Mouse (Mus musculus) left cerebral cortex, postnatal 14 days (tissue): ENCODE measurements around the gene 2200002D01Rik. TPM values are rescaled to one million over a fixed set of nuclear protein-coding genes. Genes with fewer than 3 reads are reported as not detected.
"Not testable (repeated sequence)": the region's sequence is repeated elsewhere in the genome, so short reads cannot be mapped to it uniquely, and the experiment has no call there.

Experiments used
- DNase-seq, 2 experiments: peaks; one replicate each; pipeline ENCODE4 v3.0.0; 2021 to 2022; ENCODE audit warnings: low spot score in 2 of 2, mixed read lengths in 1 of 2
- intact Hi-C: fragments of 180-260 bp; cut with DNase I; formaldehyde crosslinking; loops from one replicate; pipeline ENCODE4 v1.15.1; 2025
- total RNA-seq, 2 experiments: library from RNA; stranded (reverse); gene quantifications; 2 replicates each; pipeline ENCODE4 v1.2.3; 2021

The 2200002D01Rik gene
- total RNA-seq, 2 experiments from 2014 or later = not detected

DNA sequence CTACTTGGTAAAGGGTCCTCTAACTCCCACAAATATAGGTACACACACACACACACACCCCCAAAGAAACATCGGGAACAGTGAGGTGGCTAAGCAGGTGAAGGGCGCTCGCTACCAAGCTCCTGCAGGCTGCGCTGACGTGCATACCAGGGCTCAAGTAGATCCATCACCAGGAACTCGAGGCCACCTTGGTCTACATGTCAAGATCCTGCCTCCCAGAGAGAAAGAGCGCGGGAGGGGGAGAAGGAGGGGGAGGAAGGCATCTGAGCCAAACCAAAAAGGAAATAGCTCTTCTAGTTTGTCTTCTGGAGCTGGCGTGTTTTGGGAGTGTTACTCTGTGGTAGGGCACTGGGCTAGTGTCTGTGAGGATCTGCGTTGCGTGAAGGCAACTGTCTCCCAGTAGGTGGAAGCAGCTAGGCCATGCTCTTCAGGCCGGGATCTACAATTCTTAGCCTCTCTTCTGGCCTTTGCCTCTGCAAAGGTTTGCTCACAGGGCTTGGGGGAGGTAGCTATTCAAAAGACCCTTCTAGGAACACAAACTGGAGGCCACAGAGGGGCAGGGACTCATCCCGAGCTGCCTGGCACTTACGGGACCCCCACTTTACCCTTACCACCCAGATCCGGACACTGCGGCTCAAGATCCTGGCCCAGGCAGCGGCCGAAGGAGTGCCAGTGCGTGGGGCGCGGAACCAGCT, 1.5 kb downstream of the 2200002D01Rik start:
- intact Hi-C loops = loop anchor here (2.0 kb wide), 1 partner anchor 50 kb away; no protein-coding TSS in a partner anchor
- DNase-seq = no peak

DNA sequence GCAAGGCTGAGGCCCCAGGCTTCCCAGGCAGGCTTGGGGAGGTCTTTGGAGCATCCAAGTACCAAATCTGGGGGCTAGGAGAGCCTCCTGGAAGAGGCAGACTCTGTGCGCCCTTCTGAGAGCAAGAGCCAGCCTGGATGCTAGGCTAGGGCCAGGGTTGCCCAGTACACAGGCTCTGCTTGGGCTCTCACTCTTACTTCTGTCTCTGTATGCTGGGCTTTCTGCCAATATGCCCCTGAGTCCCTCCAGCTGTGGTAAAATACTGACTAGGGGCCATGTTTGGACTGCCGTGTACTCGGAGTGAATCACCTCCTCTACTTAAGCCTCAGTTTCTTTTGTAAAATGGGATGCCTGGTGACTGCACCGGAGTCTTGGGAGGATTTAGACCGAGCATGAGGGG, 2.3 kb downstream of the 2200002D01Rik start:
- no peak for DNase-seq
- intact Hi-C loops = loop anchor here (2.0 kb wide), 1 partner anchor 51 kb away; no protein-coding TSS in a partner anchor

DNA sequence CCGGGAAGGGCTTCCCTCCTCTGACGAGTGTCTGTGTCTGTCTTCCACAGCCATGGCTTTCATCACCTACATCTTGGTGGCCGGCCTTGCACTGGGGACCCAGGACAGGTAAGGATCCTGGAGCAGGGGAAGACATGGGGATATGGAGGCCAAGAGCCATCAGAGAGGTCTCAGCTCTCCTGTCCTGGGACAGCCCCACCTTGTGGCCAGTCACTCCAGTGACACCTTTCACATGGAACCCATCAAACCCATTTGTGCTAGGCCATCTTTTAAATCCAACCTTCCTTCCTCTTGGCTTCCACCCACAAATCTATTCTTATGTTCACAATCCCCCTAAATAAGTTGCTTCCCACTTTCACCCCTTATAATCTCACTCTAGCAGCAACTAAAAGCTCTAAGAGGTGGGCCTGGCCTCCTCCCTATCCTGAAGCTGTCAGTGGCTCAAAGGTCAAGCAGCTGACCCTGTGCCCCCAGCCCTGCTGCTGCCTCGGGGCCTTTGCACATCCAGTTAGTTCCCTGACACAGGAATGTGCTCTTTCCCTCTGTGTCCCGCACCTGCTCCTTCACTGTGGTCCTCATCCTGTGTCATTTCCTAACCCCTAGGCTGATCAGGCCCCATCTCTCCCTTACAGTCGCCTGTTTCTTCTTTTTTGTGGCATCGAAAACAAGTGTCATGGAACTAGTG, 3.4 kb downstream of the 2200002D01Rik start:
- intact Hi-C loops = no loop called here
- DNase-seq = no peak

DNA sequence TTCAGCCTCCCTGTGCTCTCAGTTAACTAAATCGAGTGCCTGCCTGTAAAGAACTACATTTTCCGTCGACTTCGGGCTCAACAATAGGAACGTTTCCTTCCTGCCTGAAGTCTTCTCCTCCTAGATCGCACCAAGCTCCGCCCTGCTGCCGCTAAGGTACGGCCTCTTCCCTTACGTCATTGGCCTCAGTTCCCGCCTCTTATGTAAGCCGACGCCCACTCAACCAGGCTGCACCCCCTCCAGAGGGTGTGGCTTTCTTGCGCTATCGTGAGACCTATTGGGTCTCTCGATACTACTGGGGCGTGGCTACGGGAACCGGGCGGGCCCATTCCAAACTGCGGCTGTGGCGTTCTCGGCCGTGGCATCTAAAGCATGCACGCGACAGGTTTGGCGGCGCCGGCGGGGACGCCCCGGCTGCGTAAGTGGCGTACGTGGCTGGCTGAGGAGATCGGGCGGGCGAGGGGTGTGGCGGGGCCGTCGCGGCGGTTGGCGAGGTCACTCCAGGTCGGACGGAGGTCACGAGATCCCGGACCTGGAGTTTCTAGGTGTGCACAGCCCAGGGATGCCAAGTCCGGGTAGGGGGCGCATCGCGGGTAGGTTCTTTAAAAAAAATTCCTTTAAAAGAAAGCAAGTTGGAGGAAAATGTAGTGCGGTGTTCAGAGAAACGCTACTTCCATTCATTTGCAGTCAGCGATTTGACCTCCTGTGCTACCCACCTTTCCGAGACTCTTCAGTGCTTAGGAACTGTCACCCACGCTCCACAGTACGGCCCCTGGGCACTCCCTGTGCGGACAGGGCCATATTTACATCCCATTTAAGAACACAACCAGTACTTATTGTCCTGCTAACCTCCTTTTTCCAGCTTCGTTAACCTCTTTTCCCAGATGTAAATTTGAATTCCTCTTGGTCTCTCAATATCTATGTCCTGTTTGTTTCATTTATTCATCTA, 10.0 kb downstream of the 2200002D01Rik start, which contains the start of gene Yif1b:
Gene Yif1b, plus strand, starts transcription at position 311 of the 949 bp plus-strand sequence.
- intact Hi-C loops = loop anchor here (5.0 kb wide), 2 partner anchors 56 to 71 kb away; partner anchors contain the start of gene Psmd8

DNA sequence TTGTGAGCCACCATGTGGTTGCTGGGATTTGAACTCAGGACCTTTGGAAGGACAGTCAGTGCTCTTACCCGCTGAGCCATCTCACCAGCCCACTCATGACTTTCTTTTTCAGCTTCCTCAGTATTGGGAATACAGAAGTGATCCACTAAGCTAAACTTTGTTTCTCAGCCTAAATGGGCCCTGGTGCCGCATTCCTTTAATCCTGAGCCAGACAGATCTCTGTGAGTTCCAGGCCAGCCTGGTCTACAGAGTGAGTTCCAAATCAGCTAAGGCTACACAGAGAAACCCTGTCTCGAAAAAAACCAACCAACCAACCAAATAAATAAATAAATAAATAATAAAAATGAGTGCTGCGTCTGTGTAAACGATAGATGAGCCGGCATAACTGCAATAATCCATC, 10.7 kb downstream of the 2200002D01Rik start:
- intact Hi-C loops = loop anchor here (5.0 kb wide), 2 partner anchors 55 to 70 kb away; partner anchors contain the start of gene Psmd8
- DNase-seq = not testable (repeated sequence)

More for the DNA sequence above, 10.0 kb downstream of the 2200002D01Rik start, which contains the start of gene Yif1b:
- peak; percentile 98 to 99 for DNase-seq

DNA sequence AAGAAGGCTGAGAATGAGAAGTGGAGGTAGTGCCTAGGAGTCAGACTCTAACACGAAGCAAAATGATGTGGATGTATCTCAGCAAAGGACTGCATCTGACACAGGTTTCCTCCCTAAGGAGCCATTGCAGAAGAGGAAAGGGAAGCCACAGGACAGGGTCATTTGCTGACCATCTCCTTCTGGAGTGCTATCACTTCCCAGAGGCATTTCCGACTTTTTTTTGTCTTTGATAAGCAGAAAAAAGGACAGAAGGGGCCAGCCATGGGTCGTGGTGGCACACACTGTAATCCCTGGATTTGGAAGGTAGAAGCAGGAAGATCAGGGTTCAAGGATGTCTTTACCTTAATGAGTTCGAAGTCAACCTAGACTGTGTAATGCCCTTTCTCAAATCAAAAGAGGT, 11.7 kb downstream of the 2200002D01Rik start:
- DNase-seq = no peak
- intact Hi-C loops = loop anchor here (5.0 kb wide), 2 partner anchors 54 to 69 kb away; partner anchors contain the start of gene Psmd8

DNA sequence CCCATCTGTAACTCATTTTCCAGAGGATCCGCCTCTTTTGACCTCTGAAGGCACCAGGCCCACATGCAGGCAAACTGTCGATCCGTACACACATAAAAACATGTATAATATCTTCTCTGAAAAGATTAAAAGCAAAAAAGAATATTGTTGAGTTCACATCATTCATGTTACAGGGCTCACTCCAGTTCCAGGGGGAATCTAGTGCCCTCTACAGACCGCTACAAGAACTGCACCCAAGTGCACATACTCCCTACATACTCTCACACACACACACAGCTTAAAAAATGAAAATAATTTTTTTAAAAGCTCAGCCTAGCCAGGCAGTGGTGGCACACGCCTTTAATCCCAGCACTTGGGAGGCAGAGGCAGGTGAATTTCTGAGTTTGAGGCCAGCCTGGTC, 13.6 kb downstream of the 2200002D01Rik start:
- no peak for DNase-seq
- intact Hi-C loops = loop anchor here (5.0 kb wide), 2 partner anchors 52 to 67 kb away; partner anchors contain the start of gene Psmd8

DNA sequence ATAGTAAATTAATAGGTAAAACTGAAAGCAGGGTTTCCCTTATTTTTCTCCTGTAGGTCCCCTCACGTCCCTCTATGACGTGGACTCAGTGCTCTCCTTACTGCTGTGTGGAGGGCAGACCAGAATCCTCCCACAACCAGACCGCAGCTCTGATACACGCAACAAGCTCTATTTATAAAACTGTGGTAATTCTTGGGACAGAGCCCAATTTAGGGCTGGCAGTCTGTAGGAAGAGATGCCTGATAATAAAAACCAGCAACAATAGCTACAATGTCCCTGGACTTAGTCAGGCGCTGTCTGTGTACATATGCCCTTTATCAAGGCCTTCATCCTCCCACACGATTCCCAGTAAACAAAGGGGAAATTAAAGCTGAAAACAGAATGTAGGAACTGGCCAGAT, 14.5 kb downstream of the 2200002D01Rik start:
- peak in 1 of 2 experiments; percentile 64 for DNase-seq
- intact Hi-C loops = no loop called here

DNA sequence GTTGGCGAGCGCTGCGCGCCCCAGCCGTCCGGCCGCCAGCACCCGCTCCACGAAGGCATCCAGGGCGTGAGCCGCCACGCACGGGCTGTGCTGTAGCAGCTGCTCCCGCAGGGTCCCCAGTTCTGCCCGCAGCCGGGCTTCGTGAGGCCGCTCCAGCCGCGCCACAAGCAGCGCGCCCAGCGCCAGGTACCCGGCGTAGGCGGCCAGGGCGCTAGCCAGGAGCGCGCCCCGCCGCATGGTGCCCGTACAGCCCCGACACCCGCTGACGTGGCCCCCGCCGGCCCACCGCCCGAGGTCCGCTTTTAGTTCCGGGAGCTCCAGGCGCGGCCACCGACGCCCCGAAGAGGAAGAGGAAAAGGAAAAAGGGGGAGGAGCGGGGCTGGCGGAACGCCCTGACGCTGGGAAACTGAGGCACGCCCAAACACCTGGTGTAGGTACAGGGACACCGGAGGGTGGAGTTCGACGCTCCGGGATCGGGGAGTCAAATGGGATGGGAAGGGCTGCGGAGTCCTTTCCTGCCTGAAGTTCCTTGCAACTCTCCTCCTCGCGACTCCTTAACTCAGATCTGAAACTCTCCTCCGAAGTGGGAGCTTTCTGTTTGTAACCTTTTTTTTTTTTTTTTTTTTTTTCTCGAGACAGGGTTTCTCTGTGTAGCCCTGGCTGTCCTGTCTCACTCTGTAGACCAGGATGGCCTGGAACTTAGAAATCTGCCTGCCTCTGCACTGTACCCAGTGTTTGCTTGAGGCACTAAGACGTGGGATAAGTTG, 15.8 kb downstream of the 2200002D01Rik start, which contains the start of gene Kcnk6:
Gene Kcnk6, minus strand, starts transcription at position 269 of the 767 bp plus-strand sequence.
- intact Hi-C loops = no loop called here
- no peak for DNase-seq

DNA sequence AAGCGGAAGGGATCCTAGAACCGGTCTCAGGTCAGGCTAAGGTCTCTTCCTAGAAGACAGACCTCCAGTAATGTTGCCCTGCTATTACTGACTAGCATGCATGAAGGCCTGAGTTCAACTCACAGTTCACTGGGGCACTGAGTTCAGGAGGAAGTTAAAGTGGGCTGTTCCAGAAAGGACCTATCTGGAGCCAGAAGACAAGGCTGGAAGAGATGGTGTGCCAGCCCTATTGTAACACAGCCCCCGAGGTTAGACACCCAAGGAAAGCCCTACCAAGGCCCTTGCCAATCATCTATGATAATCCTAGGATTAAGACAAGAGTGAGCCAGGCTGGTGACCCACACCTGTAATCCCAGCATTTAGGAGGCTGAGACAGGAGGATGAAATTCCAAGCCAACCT, 16.7 kb downstream of the 2200002D01Rik start:
- intact Hi-C loops = no loop called here
- DNase-seq = no peak

DNA sequence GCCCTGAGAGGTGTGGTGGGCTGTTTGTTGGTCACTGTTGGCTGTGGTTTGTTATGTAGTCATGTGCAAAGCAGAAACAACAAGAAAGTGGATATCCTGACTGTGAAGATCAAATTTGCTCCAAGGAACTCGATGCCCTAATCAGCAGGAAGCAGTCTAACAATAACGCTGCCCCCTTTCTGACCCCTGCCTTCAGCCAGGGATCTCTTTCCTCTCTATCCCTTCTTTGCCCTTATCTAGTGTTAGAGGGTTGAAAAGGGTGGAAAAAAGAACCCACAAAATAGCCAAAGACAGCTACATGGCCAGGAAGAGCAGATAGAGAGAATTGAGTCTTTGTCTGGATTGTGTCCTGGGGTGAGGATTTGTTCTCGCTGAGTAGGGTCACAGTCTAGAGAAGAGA, 17.7 kb downstream of the 2200002D01Rik start:
- DNase-seq = no peak
- intact Hi-C loops = no loop called here

DNA sequence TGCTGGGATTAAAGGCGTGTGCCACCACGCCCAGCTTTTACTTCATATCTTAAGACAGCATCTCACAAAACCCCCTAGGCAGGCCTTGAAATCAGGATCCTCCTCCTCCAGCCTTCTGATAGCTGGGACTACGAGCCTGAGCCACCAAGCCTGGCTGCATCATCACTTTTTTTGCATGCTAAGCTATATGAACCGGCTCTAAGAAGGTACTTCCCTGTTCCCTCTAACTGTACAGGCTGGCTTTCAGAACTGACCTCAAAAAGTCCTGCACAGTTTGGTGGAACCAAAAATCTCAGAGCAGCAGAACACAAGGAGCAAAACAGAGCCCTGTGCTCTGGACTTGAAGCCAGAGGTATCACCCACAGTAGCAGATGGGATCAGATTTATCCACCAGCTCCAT, 20.1 kb downstream of the 2200002D01Rik start:
- intact Hi-C loops = no loop called here
- no peak for DNase-seq

DNA sequence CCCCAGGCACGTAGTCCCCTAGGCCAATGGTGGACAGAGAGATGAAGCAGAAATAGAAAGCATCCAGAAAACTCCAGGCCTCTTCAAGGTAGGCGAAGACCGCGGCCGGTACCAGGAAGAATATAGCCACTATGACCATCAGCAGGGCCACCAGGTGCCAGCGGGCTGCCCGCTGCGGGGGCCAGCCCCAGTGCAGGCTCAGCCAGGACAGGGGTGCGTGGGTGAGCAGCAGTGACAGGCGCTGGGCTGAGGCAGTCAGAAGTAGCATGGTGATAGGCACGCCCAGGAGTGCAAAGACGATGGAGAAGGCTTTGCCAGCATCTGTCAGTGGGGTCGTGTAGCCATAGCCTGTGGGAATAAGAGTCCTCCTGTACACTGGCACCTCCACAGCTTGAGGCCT, 22.7 kb downstream of the 2200002D01Rik start:
- intact Hi-C loops = no loop called here
- no peak for DNase-seq

DNA sequence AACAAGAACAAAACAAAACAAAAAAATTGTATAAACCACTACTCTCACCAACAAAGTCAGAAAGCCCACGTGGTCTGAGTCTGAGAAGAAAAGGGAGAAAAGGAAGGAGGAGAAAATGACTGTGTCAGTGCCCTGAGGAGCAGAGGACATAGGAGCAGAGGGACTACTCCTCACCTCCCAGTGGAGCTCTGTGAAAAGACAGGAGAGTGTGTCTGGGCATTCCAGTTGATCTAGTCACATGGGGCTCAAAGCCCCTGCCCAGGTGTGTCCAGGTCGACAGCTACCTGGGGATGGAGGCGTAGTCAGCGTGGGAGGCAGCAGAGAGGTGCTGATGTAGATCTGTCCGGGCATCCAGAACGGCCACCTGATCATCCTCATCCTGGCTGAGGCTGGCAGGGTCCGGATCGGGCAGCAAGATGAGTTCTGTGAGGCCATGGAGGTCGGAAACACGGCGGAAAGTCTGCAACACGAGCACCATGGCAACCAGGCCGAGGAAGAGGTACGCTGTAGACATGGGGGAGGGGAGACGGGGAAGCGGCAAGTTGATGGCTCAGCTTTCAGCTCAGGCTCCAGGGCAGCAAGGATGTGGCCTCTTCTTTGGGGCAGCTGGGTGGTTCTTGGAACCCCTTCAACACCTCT, 23.4 kb downstream of the 2200002D01Rik start:
- intact Hi-C loops = no loop called here
- DNase-seq = peak; percentile 57 to 62

DNA sequence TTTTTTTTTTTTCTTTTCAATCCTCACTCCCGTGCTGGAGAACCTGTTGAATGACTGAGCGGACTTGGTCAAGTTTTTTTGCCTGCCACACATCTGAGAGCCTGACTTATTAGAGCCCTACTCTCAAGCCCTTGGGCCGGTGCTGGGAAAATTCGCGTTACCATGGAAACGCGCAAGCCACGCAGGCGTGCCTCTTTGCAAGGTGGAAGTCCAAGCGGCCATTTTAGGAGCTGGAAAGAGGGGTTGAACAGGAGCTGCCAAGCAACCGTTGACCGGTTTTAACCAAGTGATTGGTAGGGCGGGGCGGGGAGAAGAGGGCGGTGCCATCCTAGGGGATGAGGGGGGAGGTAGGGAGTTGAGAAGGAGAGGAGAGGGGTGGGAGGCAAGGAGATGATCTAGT, 33.4 kb downstream of the 2200002D01Rik start:
- DNase-seq = no peak
- intact Hi-C loops = no loop called here

DNA sequence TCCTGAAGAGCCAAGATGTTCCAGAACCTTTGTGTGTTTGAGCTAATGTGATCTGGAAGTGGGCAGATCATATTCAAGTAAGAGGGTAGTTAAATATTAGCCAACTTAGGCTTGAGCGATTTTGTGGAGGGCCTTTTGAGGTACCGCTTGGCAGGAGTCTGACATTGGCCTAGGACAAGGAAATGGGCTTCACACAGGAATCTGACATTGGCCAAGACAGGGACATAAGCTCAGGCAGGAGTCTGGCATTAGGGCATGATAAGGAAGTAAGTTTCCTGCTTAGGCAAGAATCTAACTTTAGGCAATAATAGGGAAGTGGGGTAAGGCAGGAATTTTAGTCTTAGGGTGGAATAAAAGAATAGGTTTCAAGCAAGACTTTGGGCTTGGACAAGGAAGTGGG, 34.0 kb downstream of the 2200002D01Rik start:
- intact Hi-C loops = no loop called here
- DNase-seq = no peak

DNA sequence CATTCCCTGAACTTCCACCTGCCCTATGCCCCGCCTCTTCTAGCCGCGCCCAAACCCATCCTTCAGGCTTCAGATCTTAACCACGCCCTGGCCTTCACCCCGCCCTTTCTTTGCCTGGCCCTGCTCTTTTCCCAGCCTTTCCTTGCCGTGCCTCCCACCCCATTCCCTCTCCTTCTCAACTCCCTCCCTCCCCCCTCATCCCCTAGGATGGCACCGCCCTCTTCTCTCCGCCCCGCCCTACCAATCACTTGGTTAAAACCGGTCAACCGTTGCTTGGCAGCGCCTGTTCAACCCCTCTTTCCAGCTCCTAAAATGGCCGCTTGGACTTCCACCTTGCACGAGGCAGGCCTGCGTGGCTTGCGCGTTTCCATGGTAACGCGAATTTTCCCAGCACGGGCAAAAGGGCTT, 34.6 kb downstream of the 2200002D01Rik start, which contains the start of gene Catsperg1:
Gene Catsperg1, minus strand, starts transcription at position 361 of the 408 bp plus-strand sequence.
- no peak for DNase-seq
- intact Hi-C loops = no loop called here
